Mouse (Mus musculus): Measurements from ENCODE around the gene Anks3. TPM values are rescaled to one million over a fixed set of nuclear protein-coding genes. Genes with fewer than 3 reads are reported as not detected.

Gene Anks3
- polyA plus RNA-seq, 2 experiments = 10.2 to 16.2 TPM

DNA sequence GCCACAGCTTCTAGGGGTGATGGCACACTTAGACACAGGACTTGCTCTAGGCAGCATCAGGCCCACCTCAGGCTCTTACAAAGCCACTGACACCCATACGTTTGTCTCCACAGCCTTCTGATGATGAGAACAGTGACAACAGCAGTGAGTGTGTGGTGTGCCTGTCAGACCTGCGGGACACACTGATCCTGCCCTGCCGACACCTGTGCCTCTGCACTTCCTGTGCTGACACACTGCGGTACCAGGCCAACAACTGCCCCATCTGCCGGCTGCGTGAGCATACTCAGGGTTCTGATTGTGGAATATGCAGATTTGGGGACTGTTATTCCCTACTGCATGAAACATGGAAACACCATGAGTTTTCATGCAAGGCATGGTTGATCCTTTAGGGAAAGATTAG, 41.5 kb downstream of the Anks3 start:
- Histone ChIP-seq H3K4me2 (ENCODE audit: low read depth) (no peak overlapping the region), H3K36me3 (replicated peaks; ENCODE audit: control insufficient read depth, insufficient read depth, low read depth) (no peaks in the 10 kb centered on the region; the same call in none of the 2 replicates), H3K27me3 (ENCODE audit: control insufficient read depth, insufficient read depth, low read length) (no peaks in the 10 kb centered on the region), H3K27ac (no peak overlapping the region), H3K4me3 (ENCODE audit: insufficient read depth in 1 of 2, low read depth in 2 of 2, low read length in 2 of 2) (no peak overlapping the region), H3K4me1 (replicated peaks; ENCODE audit: control insufficient read depth in 2 of 2, insufficient read depth in 2 of 2, low read length in 1 of 2) (0 out of 4 replicates have a peak, but pooled peaks cover 0 to 5% of the 10 kb centered on the region in 2 experiments), H3K9me3 (ENCODE audit: control insufficient read depth, low read length) (no peaks in the 10 kb centered on the region), H3K9ac (replicated peaks) (no peak overlapping the region)
- 79% methylated on average over 6 of the region's 6 CpGs for WGBS (ENCODE audit: insufficient replicate concordance)
- TF ChIP-seq CTCF (IDR thresholded peaks at IDR 0.05; ENCODE audit: low read depth) (no peak), EP300 (IDR thresholded peaks at IDR 0.05; ENCODE audit: low read depth) (no peak)
- no peak for ATAC-seq (ENCODE audit: insufficient read depth)
- no peak for DNase-seq (ENCODE audit: low read depth in 3 of 3, low spot score in 3 of 3)

DNA sequence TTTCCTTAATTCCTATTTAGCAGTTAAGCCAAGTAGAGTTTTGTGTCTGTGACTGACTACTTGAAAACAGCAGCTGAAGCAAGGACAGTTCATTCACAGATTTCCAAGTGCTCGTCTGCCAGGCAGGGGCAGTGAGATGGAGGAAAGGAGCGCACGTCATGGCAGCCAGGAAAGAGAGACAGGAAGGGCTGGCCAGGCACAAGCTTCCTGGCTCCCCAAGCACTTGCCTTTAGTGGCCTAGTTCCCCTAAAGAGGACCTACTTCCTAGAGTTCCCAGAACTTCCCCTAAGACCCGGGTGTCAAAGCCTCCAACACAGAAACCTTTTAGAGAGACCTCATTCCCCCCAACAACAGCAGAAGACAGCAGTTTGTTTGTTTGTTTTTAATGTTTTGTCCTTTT, 43.4 kb downstream of the Anks3 start:
- Histone ChIP-seq H3K27ac (no peak overlapping the region), H3K4me3 (ENCODE audit: insufficient read depth in 1 of 2, low read depth in 2 of 2, low read length in 2 of 2) (no peak overlapping the region), H3K9ac (replicated peaks) (no peak overlapping the region), H3K9me3 (ENCODE audit: control insufficient read depth, low read length) (no peaks in the 10 kb centered on the region), H3K27me3 (ENCODE audit: control insufficient read depth, insufficient read depth, low read length) (no peaks in the 10 kb centered on the region), H3K4me1 (replicated peaks; ENCODE audit: control insufficient read depth in 2 of 2, insufficient read depth in 2 of 2, low read length in 1 of 2) (0 out of 4 replicates have a peak, but pooled peaks cover 0 to 2% of the 10 kb centered on the region in 2 experiments), H3K36me3 (replicated peaks; ENCODE audit: control insufficient read depth, insufficient read depth, low read depth) (no peaks in the 10 kb centered on the region; the same call in none of the 2 replicates), H3K4me2 (ENCODE audit: low read depth) (no peak overlapping the region)
- DNase-seq (ENCODE audit: low read depth in 3 of 3, low spot score in 3 of 3) = no peak
- no peak for ATAC-seq (ENCODE audit: insufficient read depth)
- 31% methylated on average over 4 of the region's 4 CpGs for WGBS (ENCODE audit: insufficient replicate concordance)
- TF ChIP-seq CTCF (IDR thresholded peaks at IDR 0.05; ENCODE audit: low read depth) (no peak), EP300 (IDR thresholded peaks at IDR 0.05; ENCODE audit: low read depth) (no peak)

DNA sequence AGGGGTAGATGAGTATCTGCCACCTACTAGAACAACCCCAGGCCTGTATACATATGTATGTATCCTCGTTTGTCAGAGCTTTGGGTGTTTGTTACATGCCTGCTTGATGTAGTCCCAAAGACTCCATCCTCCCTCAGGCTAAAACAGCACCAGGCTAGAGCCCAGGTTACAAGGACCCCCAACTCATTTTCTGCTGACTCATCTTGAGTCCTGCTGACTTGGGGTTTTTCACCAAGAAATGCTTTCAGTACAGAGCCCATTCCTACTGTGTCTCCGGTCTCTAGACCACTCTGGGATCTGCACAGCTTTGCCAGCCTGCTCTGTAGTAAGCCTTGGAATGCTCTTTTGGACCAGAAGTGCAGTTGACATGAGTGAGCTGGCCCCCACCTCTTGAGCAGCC, 47.4 kb downstream of the Anks3 start:
- Histone ChIP-seq H3K36me3 (replicated peaks; ENCODE audit: control insufficient read depth, insufficient read depth, low read depth) (no peaks in the 10 kb centered on the region; the same call in 1 of the 2 replicates), H3K4me1 (replicated peaks; ENCODE audit: control insufficient read depth in 2 of 2, insufficient read depth in 2 of 2, low read length in 1 of 2) (peaks cover 0 to 8% of the 10 kb centered on the region in 2 experiments; a peak in 1 of 4 replicates), H3K4me3 (ENCODE audit: insufficient read depth in 1 of 2, low read depth in 2 of 2, low read length in 2 of 2) (no peak overlapping the region), H3K4me2 (ENCODE audit: low read depth) (no peak overlapping the region), H3K27ac (no peak overlapping the region), H3K27me3 (ENCODE audit: control insufficient read depth, insufficient read depth, low read length) (no peaks in the 10 kb centered on the region), H3K9me3 (ENCODE audit: control insufficient read depth, low read length) (no peaks in the 10 kb centered on the region), H3K9ac (replicated peaks) (no peak overlapping the region)
- TF ChIP-seq CTCF (IDR thresholded peaks at IDR 0.05; ENCODE audit: low read depth) (no peak), EP300 (IDR thresholded peaks at IDR 0.05; ENCODE audit: low read depth) (no peak)
- WGBS (ENCODE audit: insufficient replicate concordance) = 64% methylated on average over 2 of the region's 2 CpGs
- ATAC-seq (ENCODE audit: insufficient read depth) (no peak), DNase-seq (ENCODE audit: low read depth in 3 of 3, low spot score in 3 of 3) (no peak)

DNA sequence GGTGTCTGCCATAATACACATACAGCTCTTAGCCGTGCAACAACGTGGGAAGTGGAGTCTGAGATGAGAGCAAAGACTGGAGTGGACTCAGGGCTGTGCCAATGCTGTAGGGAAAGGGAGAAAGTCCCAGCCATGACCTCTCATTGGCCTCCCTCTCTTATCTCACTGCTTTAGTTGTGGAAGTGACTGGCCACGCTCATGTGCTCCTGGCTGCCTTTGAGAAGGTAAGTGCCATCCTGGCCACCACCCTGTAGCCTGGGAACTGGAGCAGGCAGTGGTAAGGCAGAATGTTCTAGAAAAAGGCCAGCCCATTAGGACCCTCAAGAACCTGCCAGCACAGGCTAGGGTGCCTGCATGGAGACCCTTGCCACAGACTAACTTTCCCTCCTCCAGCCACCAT, 48.1 kb downstream of the Anks3 start:
- Histone ChIP-seq H3K9ac (replicated peaks) (no peak overlapping the region), H3K27ac (no peak overlapping the region), H3K36me3 (replicated peaks; ENCODE audit: control insufficient read depth, insufficient read depth, low read depth) (no peaks in the 10 kb centered on the region; the same call in 1 of the 2 replicates), H3K4me1 (replicated peaks; ENCODE audit: control insufficient read depth in 2 of 2, insufficient read depth in 2 of 2, low read length in 1 of 2) (peaks cover 0 to 8% of the 10 kb centered on the region in 2 experiments; a peak in 1 of 4 replicates), H3K4me2 (ENCODE audit: low read depth) (no peak overlapping the region), H3K4me3 (ENCODE audit: insufficient read depth in 1 of 2, low read depth in 2 of 2, low read length in 2 of 2) (no peak overlapping the region), H3K9me3 (ENCODE audit: control insufficient read depth, low read length) (no peaks in the 10 kb centered on the region), H3K27me3 (ENCODE audit: control insufficient read depth, insufficient read depth, low read length) (no peaks in the 10 kb centered on the region)
- DNase-seq (ENCODE audit: low read depth in 3 of 3, low spot score in 3 of 3) (no peak), ATAC-seq (ENCODE audit: insufficient read depth) (no peak)
- 46% methylated on average over 3 of the region's 3 CpGs for WGBS (ENCODE audit: insufficient replicate concordance)
- TF ChIP-seq EP300 (IDR thresholded peaks at IDR 0.05; ENCODE audit: low read depth) = no peak
- no peak for TF ChIP-seq CTCF (IDR thresholded peaks at IDR 0.05; ENCODE audit: low read depth)

DNA sequence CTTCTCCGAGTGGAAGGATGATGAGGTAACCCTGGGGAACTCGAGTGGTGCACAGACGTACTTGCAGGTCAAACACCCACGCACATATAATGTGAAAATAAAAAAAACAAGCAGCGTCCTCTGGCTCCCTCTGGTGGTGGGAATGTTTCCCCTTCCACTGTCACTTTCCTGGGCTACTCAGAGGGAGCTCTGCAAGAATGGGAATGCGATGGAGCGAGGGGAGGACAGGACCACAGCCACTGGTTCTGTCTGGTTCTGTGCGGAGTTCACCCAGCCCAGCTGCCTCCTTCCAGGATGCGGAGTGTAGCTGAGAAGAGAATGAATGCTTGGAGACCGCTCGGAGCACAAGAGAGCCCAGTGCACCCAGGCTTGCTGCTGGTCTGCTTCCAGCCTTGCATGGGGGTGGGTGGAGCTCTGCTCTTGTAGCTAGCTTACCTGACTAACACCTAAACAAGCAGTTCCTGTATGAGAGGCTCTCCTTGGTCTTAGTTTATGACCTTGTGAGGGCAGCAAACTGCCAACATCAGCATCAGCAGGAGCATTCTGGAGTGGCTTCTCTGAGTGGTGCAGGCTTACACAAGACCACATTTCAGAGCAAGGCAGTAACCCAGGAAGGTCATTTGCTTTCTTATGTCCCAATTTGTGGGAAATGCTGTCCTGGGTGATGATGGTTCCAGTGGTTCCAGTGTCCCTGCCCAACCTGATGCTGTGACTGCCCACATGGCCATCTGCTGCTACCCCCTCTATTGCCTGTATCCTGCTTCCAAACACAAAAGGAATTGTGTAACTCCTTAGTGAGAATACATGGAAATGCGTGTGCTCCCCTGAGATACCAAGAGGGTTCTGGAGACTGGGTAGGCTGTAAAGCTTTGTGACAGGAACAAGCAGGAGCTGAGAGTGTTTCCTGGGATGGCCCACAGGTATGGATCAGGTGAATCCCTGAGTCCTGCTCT, 49.9 kb downstream of the Anks3 start:
- Histone ChIP-seq H3K9me3 (ENCODE audit: control insufficient read depth, low read length) (no peaks in the 10 kb centered on the region), H3K4me3 (ENCODE audit: insufficient read depth in 1 of 2, low read depth in 2 of 2, low read length in 2 of 2) (no peak overlapping the region), H3K36me3 (replicated peaks; ENCODE audit: control insufficient read depth, insufficient read depth, low read depth) (no peaks in the 10 kb centered on the region; the same call in 1 of the 2 replicates), H3K27me3 (ENCODE audit: control insufficient read depth, insufficient read depth, low read length) (no peaks in the 10 kb centered on the region), H3K9ac (replicated peaks) (no peak overlapping the region), H3K4me2 (ENCODE audit: low read depth) (no peak overlapping the region), H3K4me1 (replicated peaks; ENCODE audit: control insufficient read depth in 2 of 2, insufficient read depth in 2 of 2, low read length in 1 of 2) (peaks cover 0 to 6% of the 10 kb centered on the region in 2 experiments; a peak in 1 of 4 replicates), H3K27ac (no peak overlapping the region)
- peak; percentile 96 for TF ChIP-seq CTCF (IDR thresholded peaks at IDR 0.05; ENCODE audit: low read depth)
- TF ChIP-seq EP300 (IDR thresholded peaks at IDR 0.05; ENCODE audit: low read depth) = no peak
- DNase-seq (ENCODE audit: low read depth in 3 of 3, low spot score in 3 of 3) (peak in 2 of 3 experiments; percentile 42 to 45), ATAC-seq (ENCODE audit: insufficient read depth) (peak; percentile 46; the same call in 1 of the 2 replicates)
- 31% methylated on average over 12 of the region's 12 CpGs for WGBS (ENCODE audit: insufficient replicate concordance)
